Mouse (Mus musculus): ENCODE measurements around the gene Zcchc24. TPM values are rescaled to one million over a fixed set of nuclear protein-coding genes. Genes with fewer than 3 reads are reported as not detected.
"Not testable (repeated sequence)": the region's sequence is repeated elsewhere in the genome, so short reads cannot be mapped to it uniquely, and the experiment has no call there.

The Zcchc24 gene
- total RNA-seq (2014; rRNA removed), result 25.4 and 28.7 TPM in 2 replicates
- polyA plus RNA-seq (2015; fragmentation: Nextera tagmentation; extraction: Ambion mirVana), result 11.1 and 14.7 TPM in 2 replicates

DNA sequence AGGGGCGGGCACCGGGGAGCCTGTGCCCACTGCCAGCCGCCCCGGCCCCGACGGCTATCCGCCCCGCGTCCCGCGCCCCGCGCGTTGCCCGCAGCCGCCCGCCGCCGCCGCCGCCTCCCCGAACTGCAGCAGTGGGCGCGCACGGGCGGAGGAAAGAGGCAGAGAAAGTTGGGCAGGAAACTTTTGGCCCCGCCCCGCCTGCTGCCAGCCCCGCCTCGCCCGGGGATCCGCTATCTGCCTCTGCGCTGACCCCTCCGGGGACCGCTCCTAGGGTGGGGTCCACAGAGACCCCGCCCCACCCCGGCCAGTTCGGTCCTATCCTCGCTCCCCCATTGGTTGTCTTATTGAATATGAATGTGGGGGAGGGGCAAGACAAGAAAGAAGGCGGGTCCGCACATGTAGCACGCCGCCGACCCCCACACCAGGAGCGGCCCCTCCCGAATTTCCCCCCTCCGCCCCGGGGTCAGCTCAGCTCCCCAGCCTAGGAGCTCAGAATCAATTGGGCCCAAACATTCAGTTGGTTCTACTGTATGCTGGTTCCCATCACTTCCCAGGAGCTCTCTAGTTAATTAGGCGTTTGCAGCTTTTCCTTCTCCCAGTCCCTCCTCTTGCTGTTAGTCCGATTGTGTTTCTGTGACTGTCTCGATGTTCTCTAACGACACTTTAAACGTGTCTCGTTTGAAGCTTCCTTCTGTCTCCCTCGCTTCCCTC lies at the start of gene Zcchc24:
TSS of gene Zcchc24 (minus strand) at position 125 of the 711 bp plus-strand sequence.
- H3K9me3 ChIP-seq (ENCODE audit: low read length), result no peaks in the 10 kb centered on the region
- H3K36me3 ChIP-seq (ENCODE audit: insufficient read depth), result no peaks in the 10 kb centered on the region
- peak within 1 kb of the TSS; percentile 56 for H3K4me3 ChIP-seq (ENCODE audit: low read depth, low read length)
- peak within 1 kb of the TSS; percentile 54 for H3K9ac ChIP-seq
- 0 out of 2 replicates have a peak, but pooled peaks cover 4% of the 10 kb centered on the region for H3K4me1 ChIP-seq (ENCODE audit: insufficient read depth)
- DNase-seq (peak; percentile 76), ATAC-seq (peak; percentile 81)
- peak within 1 kb of the TSS; percentile 71; the same call in 1 of the 2 replicates for H3K27ac ChIP-seq (ENCODE audit: low read depth, low read length)
- peaks cover 5% of the 10 kb centered on the region; the same call in 1 of the 2 replicates for H3K27me3 ChIP-seq (ENCODE audit: insufficient read depth, low read length)
- WGBS, result under 1% methylated on average over 44 of the region's 55 CpGs
- peak within 1 kb of the TSS; percentile 97 for H3K4me2 ChIP-seq (ENCODE audit: low read depth)
- TF ChIP-seq CTCF (IDR thresholded peaks at IDR 0.05; ENCODE audit: low read depth), result no peak

DNA sequence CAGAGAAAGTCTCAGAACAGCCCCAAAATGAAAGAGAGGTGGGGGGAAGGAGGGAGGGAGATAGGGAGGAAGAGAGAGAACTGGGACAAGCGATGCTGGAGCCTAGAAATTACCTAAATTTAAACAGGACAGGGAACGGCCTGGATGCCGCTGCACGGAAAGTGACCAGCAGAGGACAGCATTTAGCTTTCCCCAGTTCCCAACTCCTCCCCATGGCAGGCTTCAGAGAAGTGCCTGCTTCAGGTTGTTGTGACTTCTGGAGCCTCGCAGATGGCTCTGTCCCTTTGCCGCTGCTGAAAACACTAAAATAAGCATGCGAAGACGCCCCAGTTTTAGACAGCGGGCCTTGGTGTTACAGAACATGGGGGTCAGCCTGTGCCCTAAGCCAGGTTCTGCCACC lies 47.6 kb upstream of the Zcchc24 start:
- Histone ChIP-seq H3K27ac (ENCODE audit: low read depth, low read length) (no peak overlapping the region), H3K36me3 (ENCODE audit: insufficient read depth) (no peaks in the 10 kb centered on the region), H3K4me2 (ENCODE audit: low read depth) (no peak overlapping the region), H3K9me3 (ENCODE audit: low read length) (no peaks in the 10 kb centered on the region), H3K4me3 (ENCODE audit: low read depth, low read length) (no peak overlapping the region), H3K9ac (no peak overlapping the region), H3K27me3 (ENCODE audit: insufficient read depth, low read length) (no peaks in the 10 kb centered on the region), H3K4me1 (ENCODE audit: insufficient read depth) (no peaks in the 10 kb centered on the region)
- 5% methylated on average over 9 of the region's 9 CpGs for WGBS
- peak; percentile 80 for DNase-seq
- peak; percentile 87 for ATAC-seq
- TF ChIP-seq CTCF (IDR thresholded peaks at IDR 0.05; ENCODE audit: low read depth), result peak; percentile 93

DNA sequence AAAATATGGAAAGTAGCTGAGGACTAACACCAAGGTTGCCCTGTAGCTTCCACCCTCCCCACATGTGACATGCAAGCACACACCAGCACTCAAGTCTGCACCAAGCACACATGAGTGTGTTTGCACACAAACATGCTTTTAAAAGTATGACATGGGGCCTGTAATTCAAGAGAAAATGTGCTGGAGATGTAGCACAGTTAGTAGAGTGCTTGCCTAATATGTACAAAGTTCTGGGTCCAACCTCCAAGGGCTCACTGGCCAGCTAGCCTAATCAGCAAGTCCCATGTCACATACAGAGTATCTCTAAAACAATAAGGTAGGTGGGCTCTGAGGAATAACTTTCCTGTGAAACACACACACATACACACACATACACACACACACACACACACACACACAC lies 45.3 kb upstream of the Zcchc24 start:
- Histone ChIP-seq H3K9me3 (ENCODE audit: low read length) (no peaks in the 10 kb centered on the region), H3K27ac (ENCODE audit: low read depth, low read length) (no peak overlapping the region), H3K9ac (no peak overlapping the region), H3K4me3 (ENCODE audit: low read depth, low read length) (no peak overlapping the region), H3K4me2 (ENCODE audit: low read depth) (no peak overlapping the region), H3K36me3 (ENCODE audit: insufficient read depth) (no peaks in the 10 kb centered on the region), H3K4me1 (ENCODE audit: insufficient read depth) (no peaks in the 10 kb centered on the region), H3K27me3 (ENCODE audit: insufficient read depth, low read length) (no peaks in the 10 kb centered on the region)
- TF ChIP-seq CTCF (IDR thresholded peaks at IDR 0.05; ENCODE audit: low read depth), result no peak
- DNase-seq, result no peak
- ATAC-seq, result no peak

DNA sequence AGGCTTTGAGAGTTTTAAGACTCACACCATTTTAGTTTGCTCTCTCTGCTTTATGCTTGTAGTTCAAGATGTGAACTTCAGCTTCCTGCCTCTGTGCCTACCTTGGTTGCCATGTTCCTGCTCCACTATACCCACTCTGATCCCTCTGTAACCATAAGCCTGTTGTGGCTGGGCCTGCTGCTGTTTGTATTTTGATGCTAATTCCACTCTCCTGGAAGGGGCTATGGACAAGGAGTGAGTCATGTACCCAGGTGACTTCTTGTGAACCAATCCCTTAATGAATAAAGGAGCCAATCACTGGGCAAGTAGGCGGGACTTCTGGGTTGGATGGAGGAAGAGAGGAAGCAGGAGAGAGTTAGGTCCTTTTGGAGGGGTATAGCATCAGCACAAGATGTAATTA lies 42.2 kb upstream of the Zcchc24 start:
- not testable (repeated sequence) for ATAC-seq; H3K9ac ChIP-seq; DNase-seq; H3K4me1 ChIP-seq (ENCODE audit: insufficient read depth); H3K36me3 ChIP-seq (ENCODE audit: insufficient read depth); H3K4me2 ChIP-seq (ENCODE audit: low read depth); H3K27me3 ChIP-seq (ENCODE audit: insufficient read depth, low read length); H3K9me3 ChIP-seq (ENCODE audit: low read length); H3K4me3 ChIP-seq (ENCODE audit: low read depth, low read length); H3K27ac ChIP-seq (ENCODE audit: low read depth, low read length)
- WGBS, result 64% methylated on average over 1 of the region's 1 CpGs

DNA sequence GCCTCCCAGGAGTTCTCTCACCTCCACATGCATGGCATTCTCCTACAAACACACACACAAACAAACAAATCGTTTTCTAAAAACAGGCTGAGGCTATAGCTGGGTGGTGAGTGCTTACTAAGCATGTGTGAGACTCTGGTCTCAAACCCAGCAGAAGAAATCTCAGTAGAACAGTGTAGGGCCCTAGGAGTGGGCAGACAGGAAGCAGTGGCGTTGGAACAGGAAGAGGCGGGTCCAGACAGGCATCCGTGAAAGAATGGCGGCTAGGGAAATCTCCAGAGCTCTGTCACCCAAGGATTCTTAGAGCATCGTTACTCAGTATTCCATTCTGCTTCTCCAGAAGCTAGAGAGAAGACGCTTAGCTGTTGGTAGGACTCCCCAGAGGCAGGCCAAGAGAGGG lies 37.7 kb upstream of the Zcchc24 start:
- no peak for ATAC-seq
- 92% methylated on average over 7 of the region's 7 CpGs for WGBS

DNA sequence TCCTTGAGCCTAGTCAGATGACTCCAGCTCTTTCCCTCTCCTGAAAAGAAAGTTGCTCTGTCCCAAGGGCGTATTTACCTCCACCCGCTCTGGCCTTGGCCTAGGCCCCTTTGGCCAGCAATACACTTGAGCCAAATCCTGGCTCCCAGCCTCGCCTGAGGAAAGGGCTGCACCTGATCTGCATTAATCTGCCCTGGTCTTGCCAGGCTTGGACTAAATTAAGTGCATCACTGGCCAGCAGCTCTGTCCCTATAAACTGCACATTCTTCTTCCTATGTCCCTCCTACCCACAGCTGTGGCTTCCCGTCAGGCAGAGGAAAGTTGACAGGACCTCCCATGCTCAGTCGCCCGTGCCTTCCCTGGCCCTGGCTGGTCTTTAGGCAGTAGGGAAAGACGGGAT lies 37.0 kb upstream of the Zcchc24 start:
- Histone ChIP-seq H3K36me3 (ENCODE audit: insufficient read depth) (no peaks in the 10 kb centered on the region), H3K4me3 (ENCODE audit: low read depth, low read length) (no peak overlapping the region), H3K9me3 (ENCODE audit: low read length) (no peaks in the 10 kb centered on the region), H3K9ac (no peak overlapping the region), H3K27ac (ENCODE audit: low read depth, low read length) (no peak overlapping the region), H3K4me1 (ENCODE audit: insufficient read depth) (no peaks in the 10 kb centered on the region), H3K4me2 (ENCODE audit: low read depth) (no peak overlapping the region), H3K27me3 (ENCODE audit: insufficient read depth, low read length) (no peaks in the 10 kb centered on the region)
- WGBS, result 69% methylated on average over 7 of the region's 7 CpGs
- TF ChIP-seq CTCF (IDR thresholded peaks at IDR 0.05; ENCODE audit: low read depth), result no peak
- ATAC-seq (peak; percentile 40; the same call in 1 of the 2 replicates), DNase-seq (peak; percentile 27)

More for the DNA sequence above, 37.7 kb upstream of the Zcchc24 start:
- no peak for DNase-seq
- TF ChIP-seq CTCF (IDR thresholded peaks at IDR 0.05; ENCODE audit: low read depth), result no peak
- no peak overlapping the region for H3K4me3 ChIP-seq (ENCODE audit: low read depth, low read length)
- H3K27ac ChIP-seq (ENCODE audit: low read depth, low read length), result no peak overlapping the region
- H3K4me2 ChIP-seq (ENCODE audit: low read depth), result no peak overlapping the region
- H3K4me1 ChIP-seq (ENCODE audit: insufficient read depth), result no peaks in the 10 kb centered on the region
- H3K27me3 ChIP-seq (ENCODE audit: insufficient read depth, low read length), result no peaks in the 10 kb centered on the region
- no peak overlapping the region for H3K9ac ChIP-seq
- H3K9me3 ChIP-seq (ENCODE audit: low read length), result no peaks in the 10 kb centered on the region
- H3K36me3 ChIP-seq (ENCODE audit: insufficient read depth), result no peaks in the 10 kb centered on the region

DNA sequence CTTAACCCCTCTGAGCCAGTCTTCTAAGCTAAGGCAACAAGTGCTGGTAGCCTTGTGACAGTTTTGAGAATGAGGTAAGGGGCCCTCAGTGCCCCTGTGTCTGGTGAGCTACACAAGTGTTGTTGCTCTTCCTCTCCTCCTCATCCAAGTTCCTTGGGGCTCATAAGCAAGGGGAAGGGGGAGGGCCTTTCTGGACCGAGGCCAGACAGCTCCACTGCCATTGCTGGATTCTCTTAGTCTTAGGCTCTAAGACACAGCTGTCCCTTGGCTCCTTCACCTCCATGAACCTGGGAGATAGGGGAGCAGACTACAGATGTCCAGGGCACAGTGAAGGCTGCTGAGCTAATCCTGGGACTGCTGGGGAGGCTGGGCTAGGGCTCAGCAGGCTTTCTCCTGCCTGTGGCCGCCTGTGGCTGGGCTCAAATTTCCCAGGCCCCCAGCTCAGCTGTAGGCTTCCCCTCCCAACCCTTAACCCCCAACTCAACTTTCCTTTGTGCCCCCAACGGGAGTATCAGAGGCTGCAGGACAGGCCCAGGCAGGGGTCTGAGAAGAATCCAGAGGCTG lies 34.5 kb upstream of the Zcchc24 start:
- no peaks in the 10 kb centered on the region for H3K9me3 ChIP-seq (ENCODE audit: low read length)
- H3K4me2 ChIP-seq (ENCODE audit: low read depth), result no peak overlapping the region
- H3K36me3 ChIP-seq (ENCODE audit: insufficient read depth), result no peaks in the 10 kb centered on the region
- H3K27ac ChIP-seq (ENCODE audit: low read depth, low read length), result no peak overlapping the region
- no peak for TF ChIP-seq CTCF (IDR thresholded peaks at IDR 0.05; ENCODE audit: low read depth)
- DNase-seq, result no peak
- no peak overlapping the region for H3K9ac ChIP-seq
- no peak for ATAC-seq
- 50% methylated on average over 3 of the region's 3 CpGs for WGBS
- H3K4me3 ChIP-seq (ENCODE audit: low read depth, low read length), result no peak overlapping the region
- H3K4me1 ChIP-seq (ENCODE audit: insufficient read depth), result no peaks in the 10 kb centered on the region
- H3K27me3 ChIP-seq (ENCODE audit: insufficient read depth, low read length), result no peaks in the 10 kb centered on the region
